In the genomic region with DNA sequence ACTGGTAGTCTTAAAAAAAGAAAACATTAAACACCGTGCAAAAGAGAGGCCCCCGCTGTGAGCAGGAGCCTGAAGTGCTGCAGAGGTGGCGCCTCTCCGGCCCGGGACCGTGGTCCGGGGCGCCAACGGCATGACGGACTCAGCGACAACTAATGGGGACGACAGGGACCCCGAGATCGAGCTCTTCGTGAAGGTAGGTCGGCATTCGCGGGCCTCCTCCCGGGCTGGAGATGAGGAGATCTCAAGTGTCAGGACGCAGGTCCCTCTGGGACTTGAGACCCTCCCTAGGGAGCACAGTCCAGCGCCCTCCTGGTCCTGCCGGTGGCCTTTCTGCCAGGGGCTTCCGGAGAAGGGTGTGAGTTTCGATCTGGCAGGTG, we compare ENCODE assay signal across 8 mouse cellular contexts. TPM values are rescaled to one million over a fixed set of nuclear protein-coding genes. Genes with fewer than 3 reads are reported as not detected.
DNase-seq lines count a peak whose midpoint lies in the region; ATAC-seq and TF ChIP-seq lines count a peak whose summit lies in the region.

No protein-coding gene starts in this region.

- 0 out of 2 replicates have a peak, but pooled peaks have one; percentile 15 for TF ChIP-seq POLR2A in lung, adult 2 months (IDR thresholded peaks at IDR 0.05; ENCODE audit: borderline replicate concordance, extremely low read depth, low read depth, low read length)
- no peak for TF ChIP-seq POLR2A in myocyte (IDR thresholded peaks at IDR 0.05; ENCODE audit: insufficient read length, low read depth)

- no peak for TF ChIP-seq CTCF in lung, adult 2 months (IDR thresholded peaks at IDR 0.05; ENCODE audit: insufficient read depth, low read length)

- H3K9ac ChIP-seq in heart, embryonic 15.5 days = peak overlapping the region; percentile 66
- peak overlapping the region; percentile 47; the same call in 1 of the 2 replicates for H3K9ac ChIP-seq in limb, embryonic 12.5 days (replicated peaks)

- H3K9me3 ChIP-seq in heart, embryonic 15.5 days (replicated peaks) = no peaks in the 10 kb centered on the region
- H3K9me3 ChIP-seq in limb, embryonic 12.5 days = 0 out of 2 replicates have a peak, but pooled peaks cover 3% of the 10 kb centered on the region

- H3K4me2 ChIP-seq in heart, embryonic 15.5 days = peak overlapping the region; percentile 85
- peak overlapping the region; percentile 93 for H3K4me2 ChIP-seq in limb, embryonic 12.5 days
- peak overlapping the region; percentile 95 for H3K4me2 ChIP-seq in myocyte (ENCODE audit: low read depth)

- 0 out of 2 replicates have a peak, but pooled peaks cover 2% of the 10 kb centered on the region for H3K27me3 ChIP-seq in heart, embryonic 15.5 days
- H3K27me3 ChIP-seq in limb, embryonic 12.5 days = peaks cover 64% of the 10 kb centered on the region
- H3K27me3 ChIP-seq in myocyte (ENCODE audit: control insufficient read depth, insufficient read depth, insufficient read length) = peaks cover 5% of the 10 kb centered on the region

- DNase-seq in lung, adult 2 months = peak; percentile 76
- no peak for DNase-seq in lung, postnatal 10 days
- peak; percentile 46 for DNase-seq in embryo, embryonic 9.5 days (ENCODE audit: extremely low spot score)
- no peak for DNase-seq in urinary bladder, postnatal 10 days (ENCODE audit: low spot score)
- no peak for DNase-seq in layer of hippocampus, postnatal 36 days

- no peaks in the 10 kb centered on the region for H3K36me3 ChIP-seq in heart, embryonic 15.5 days
- no peaks in the 10 kb centered on the region for H3K36me3 ChIP-seq in limb, embryonic 12.5 days
- no peaks in the 10 kb centered on the region for H3K36me3 ChIP-seq in myocyte (ENCODE audit: control insufficient read depth, insufficient read depth)

- H3K27ac ChIP-seq in heart, embryonic 15.5 days = peak overlapping the region; percentile 93
- H3K27ac ChIP-seq in limb, embryonic 12.5 days = no peak overlapping the region

- H3K4me1 ChIP-seq in lung, adult 2 months (ENCODE audit: control insufficient read depth, insufficient read depth, low read length) = peaks cover 7% of the 10 kb centered on the region
- peaks cover 27% of the 10 kb centered on the region for H3K4me1 ChIP-seq in heart, embryonic 15.5 days (replicated peaks)
- peaks cover 22% of the 10 kb centered on the region for H3K4me1 ChIP-seq in limb, embryonic 12.5 days (replicated peaks)

- H3K79me2 ChIP-seq in myocyte (ENCODE audit: control insufficient read depth, insufficient read depth) = no peaks in the 10 kb centered on the region

- peak overlapping the region; percentile 89 for H3K4me3 ChIP-seq in lung, adult 2 months (replicated peaks; ENCODE audit: extremely low read depth, low read depth, low read length)
- peak overlapping the region; percentile 70 for H3K4me3 ChIP-seq in heart, embryonic 15.5 days
- peak overlapping the region; percentile 45 for H3K4me3 ChIP-seq in limb, embryonic 12.5 days (replicated peaks)
- peak overlapping the region; percentile 22 for H3K4me3 ChIP-seq in myocyte

- no peak overlapping the region for H3ac ChIP-seq in myocyte (ENCODE audit: control insufficient read depth, insufficient read length)

- WGBS in lung, adult 2 months = 1% methylated on average over 24 of the region's 24 CpGs
- WGBS in heart, embryonic 15.5 days = under 1% methylated on average over 24 of the region's 24 CpGs
- 0% methylated on average over 24 of the region's 24 CpGs for WGBS in limb, embryonic 12.5 days

- ATAC-seq in heart, embryonic 15.5 days (replicated peaks; ENCODE audit: insufficient number of reproducible peaks, insufficient read depth, low FRiP score, low read depth) = no peak
- no peak for ATAC-seq in limb, embryonic 12.5 days (ENCODE audit: insufficient number of reproducible peaks, insufficient read depth, low FRiP score, low TSS enrichment, low read depth)

TF ChIP-seq in myocyte, 11 proteins besides CTCF, POLR2A, EP300 and RAD21:
- TF ChIP-seq MAX (IDR thresholded peaks at IDR 0.05; ENCODE audit: low read depth) = no peak
- no peak for TF ChIP-seq MYOD1 (IDR thresholded peaks at IDR 0.05; ENCODE audit: control insufficient read depth in 1 of 3, insufficient read length in 2 of 3, low read depth in 2 of 3)
- no peak for TF ChIP-seq CEBPB (IDR thresholded peaks at IDR 0.05; ENCODE audit: insufficient read depth, poor library complexity, severe bottlenecking)
- TF ChIP-seq USF1 (IDR thresholded peaks at IDR 0.05; ENCODE audit: low read depth) = no peak
- TF ChIP-seq SRF (IDR thresholded peaks at IDR 0.05; ENCODE audit: control insufficient read depth, insufficient read length, low read depth) = no peak

RNA-seq across cellular contexts. Expression of gene Clic5, which starts 0.4 kb away (rescaled TPM):
- 82.3 and 122 TPM in 2 replicates for polyA plus RNA-seq in lung, adult 2 months (2012; rRNA removed)
- 12.4 and 12.5 TPM in 2 replicates for polyA plus RNA-seq in heart, embryonic 15.5 days (2015; fragmentation: Nextera tagmentation; extraction: Ambion mirVana)
- polyA plus RNA-seq in limb, embryonic 12.5 days (2016; fragmentation: Nextera tagmentation; extraction: Ambion mirVana) = 0.26 and 0.29 TPM in 2 replicates
- polyA plus RNA-seq in myocyte (2012; fragmentation: generic; extraction: Trizol) = 1.9 TPM
- 1 to 10 TPM; 2.9 TPM for total RNA-seq in layer of hippocampus, postnatal 36 days (2021)

Comparison
In these comparisons a context has a peak if more than half of its experiments do, and no peak if none do; other contexts are left out.
1. DNase-seq: peak in lung, adult 2 months (single experiment) and embryo, embryonic 9.5 days (single experiment); none in lung, postnatal 10 days (single experiment), urinary bladder, postnatal 10 days (single experiment) and layer of hippocampus, postnatal 36 days (0 of 2).
2. H3K4me3 ChIP-seq: peak in every context shown above with its lines; median percentile 89 in lung, adult 2 months; 70 in heart, embryonic 15.5 days; 45 in limb, embryonic 12.5 days; 22 in myocyte.
3. Peak in every context shown above with its lines, with median percentiles within 50 percentile points of each other: H3K4me2 ChIP-seq.